Mouse (Mus musculus): ENCODE data around the gene Prg3. TPM values are rescaled to one million over a fixed set of nuclear protein-coding genes. Genes with fewer than 3 reads are reported as not detected.

Gene Prg3
- polyA plus RNA-seq, 1 experiment from 2014 or later = not detected

DNA sequence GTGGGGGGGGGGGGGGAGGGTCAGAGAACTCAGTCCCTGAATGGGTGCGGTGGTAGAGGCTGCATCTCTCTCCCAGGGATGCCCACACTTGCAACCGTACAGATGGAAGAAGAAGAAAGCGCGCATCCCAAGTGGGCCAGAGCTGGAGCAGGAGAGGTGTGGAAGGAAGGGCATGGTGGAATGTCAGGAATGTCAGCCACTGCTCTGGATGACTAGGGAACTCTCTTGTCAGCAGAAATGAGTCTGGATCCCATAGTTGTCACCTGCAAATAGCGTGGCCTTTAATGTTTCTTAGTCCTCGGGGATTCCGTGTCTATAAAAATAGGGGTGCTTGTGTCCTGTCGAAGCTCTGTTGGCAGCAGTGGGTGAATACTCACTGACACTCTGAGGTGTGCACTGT is 14.6 kb downstream of the Prg3 start:
- no peak overlapping the region for H3K4me2 ChIP-seq (replicated peaks)
- H3K27me3 ChIP-seq = no peaks in the 10 kb centered on the region
- no peak overlapping the region for H3K27ac ChIP-seq
- ATAC-seq (ENCODE audit: low FRiP score) = no peak
- whole genome bisulfite sequencing = 77% methylated on average over 8 of the region's 8 CpGs
- no peaks in the 10 kb centered on the region for H3K9me3 ChIP-seq (replicated peaks)
- H3K4me1 ChIP-seq = no peaks in the 10 kb centered on the region
- no peaks in the 10 kb centered on the region for H3K36me3 ChIP-seq
- H3K9ac ChIP-seq = no peak overlapping the region
- H3K4me3 ChIP-seq = no peak overlapping the region

DNA sequence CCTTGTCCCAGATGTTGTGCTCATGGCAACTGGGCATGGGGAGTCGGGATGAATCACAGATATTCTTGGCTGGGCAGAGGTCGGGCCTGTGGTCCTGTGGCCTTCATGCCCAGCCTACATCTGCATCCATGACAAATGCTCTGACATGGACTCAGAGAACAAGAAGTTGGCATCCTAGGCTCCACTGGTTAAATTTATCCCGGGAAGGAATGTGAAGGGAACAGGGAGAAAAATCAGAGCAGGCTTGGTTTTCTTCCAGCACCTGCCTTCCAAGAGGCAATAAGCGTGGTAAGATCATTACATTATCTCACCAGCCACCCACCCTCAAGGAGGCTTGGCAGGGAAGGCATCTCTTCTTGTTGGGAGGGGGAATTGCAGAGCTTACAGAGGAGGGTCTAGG is 16.3 kb downstream of the Prg3 start:
- no peak for ATAC-seq (ENCODE audit: low FRiP score)
- Histone ChIP-seq H3K4me3 (no peak overlapping the region), H3K4me2 (replicated peaks) (no peak overlapping the region), H3K4me1 (no peaks in the 10 kb centered on the region), H3K27ac (no peak overlapping the region), H3K9ac (no peak overlapping the region), H3K27me3 (no peaks in the 10 kb centered on the region), H3K9me3 (replicated peaks) (no peaks in the 10 kb centered on the region), H3K36me3 (no peaks in the 10 kb centered on the region)
- WGBS = 83% methylated on average over 4 of the region's 4 CpGs

- WGBS = 85% methylated on average over 7 of the region's 7 CpGs
- Histone ChIP-seq H3K9me3 (replicated peaks) (no peaks in the 10 kb centered on the region), H3K9ac (no peak overlapping the region), H3K4me1 (no peaks in the 10 kb centered on the region), H3K4me2 (replicated peaks) (no peak overlapping the region), H3K27ac (no peak overlapping the region), H3K4me3 (no peak overlapping the region), H3K36me3 (no peaks in the 10 kb centered on the region), H3K27me3 (no peaks in the 10 kb centered on the region)
- ATAC-seq (ENCODE audit: low FRiP score) = no peak
These were observed 18.6 kb downstream of the Prg3 start for GRCm38 (mm10) chr2:85006600-85006999.

DNA sequence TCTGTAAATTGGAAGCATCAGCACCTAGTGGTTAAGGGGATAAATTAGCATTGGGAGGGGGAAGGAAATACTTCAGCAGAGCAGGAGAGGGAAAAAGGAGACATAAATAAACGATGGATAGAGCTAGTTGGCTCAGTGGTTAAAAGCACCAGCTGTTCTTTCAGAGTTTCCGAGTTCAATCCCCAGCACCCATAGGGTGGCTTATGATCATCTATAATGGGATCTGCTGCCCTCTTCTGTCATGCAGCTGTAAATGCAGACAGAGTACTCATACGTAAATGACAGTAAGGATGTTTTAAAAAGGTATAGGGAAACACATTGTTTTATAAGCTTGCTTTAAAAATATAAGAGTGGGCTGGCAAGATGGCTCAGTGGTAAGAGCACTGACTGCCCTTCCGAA is 19.7 kb downstream of the Prg3 start:
- H3K4me2 ChIP-seq (replicated peaks) = no peak overlapping the region
- ATAC-seq (ENCODE audit: low FRiP score) = no peak
- H3K9me3 ChIP-seq (replicated peaks) = no peaks in the 10 kb centered on the region
- H3K27me3 ChIP-seq = no peaks in the 10 kb centered on the region
- H3K4me3 ChIP-seq = no peak overlapping the region
- no peaks in the 10 kb centered on the region for H3K4me1 ChIP-seq
- H3K27ac ChIP-seq = no peak overlapping the region
- H3K9ac ChIP-seq = no peak overlapping the region
- 24% methylated on average over 4 of the region's 4 CpGs for WGBS
- no peaks in the 10 kb centered on the region for H3K36me3 ChIP-seq

DNA sequence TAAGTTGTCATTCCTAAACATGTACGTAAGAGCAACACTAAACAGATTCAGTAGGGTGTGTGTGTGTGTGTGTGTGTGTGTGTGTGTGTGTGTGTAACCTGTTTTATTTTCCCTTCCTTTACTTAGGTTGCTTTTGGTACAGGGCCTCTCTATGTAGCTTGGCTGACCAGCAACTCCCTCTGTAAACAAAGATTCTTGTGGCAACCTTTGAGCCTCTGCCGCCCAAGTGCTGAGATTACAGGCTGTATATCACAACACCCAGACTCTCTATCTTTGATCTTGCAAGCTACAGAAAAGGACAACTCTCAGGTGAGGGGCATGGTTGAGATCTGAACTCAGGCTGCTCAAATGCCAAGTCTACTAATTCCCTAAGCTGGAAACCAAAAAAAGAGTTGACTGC is 21.2 kb downstream of the Prg3 start:
- no peak for ATAC-seq (ENCODE audit: low FRiP score)
- H3K27me3 ChIP-seq = no peaks in the 10 kb centered on the region
- H3K4me1 ChIP-seq = no peaks in the 10 kb centered on the region
- H3K9ac ChIP-seq = no peak overlapping the region
- H3K9me3 ChIP-seq (replicated peaks) = no peaks in the 10 kb centered on the region
- no peak overlapping the region for H3K4me2 ChIP-seq (replicated peaks)
- H3K36me3 ChIP-seq = no peaks in the 10 kb centered on the region
- 90% methylated on average over 2 of the region's 2 CpGs for WGBS
- H3K27ac ChIP-seq = no peak overlapping the region
- H3K4me3 ChIP-seq = no peak overlapping the region

DNA sequence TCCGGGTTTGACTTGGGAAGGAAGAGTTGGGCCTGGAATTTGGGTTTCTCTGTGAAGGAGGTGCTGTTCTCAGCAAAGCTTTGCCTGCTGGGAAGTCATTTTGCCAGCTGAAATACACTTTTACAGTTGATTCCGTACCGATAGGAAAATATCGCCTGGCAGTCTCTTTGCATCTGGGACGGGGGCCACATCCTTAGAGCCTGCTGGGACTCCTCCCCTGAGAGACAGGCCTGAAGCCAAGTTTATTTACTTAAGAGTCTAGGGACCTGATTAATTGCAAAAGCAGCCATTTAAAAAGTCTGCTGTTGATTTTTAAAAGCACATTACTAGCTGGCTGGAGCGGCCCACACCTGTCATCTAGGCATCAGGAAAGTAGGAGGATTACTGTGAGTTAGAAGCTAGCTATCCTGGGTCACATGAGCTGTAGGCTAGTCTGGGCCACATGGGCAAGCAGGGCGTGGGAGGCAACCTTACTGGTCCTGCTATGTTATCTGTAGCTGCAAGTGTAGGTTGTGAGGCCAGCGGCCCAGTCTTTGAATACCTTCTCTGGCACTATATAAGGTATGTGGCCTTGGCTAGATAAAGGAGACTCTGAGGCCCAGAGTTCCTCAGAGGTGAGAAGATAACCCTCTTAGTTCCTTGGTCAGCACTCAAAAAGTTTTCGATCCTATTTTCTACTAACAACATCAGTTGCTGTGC is 24.0 kb downstream of the Prg3 start:
- WGBS = 75% methylated on average over 9 of the region's 9 CpGs
- no peaks in the 10 kb centered on the region for H3K4me1 ChIP-seq
- H3K4me2 ChIP-seq (replicated peaks) = no peak overlapping the region
- H3K9me3 ChIP-seq (replicated peaks) = no peaks in the 10 kb centered on the region
- no peak for ATAC-seq (ENCODE audit: low FRiP score)
- H3K4me3 ChIP-seq = no peak overlapping the region
- no peak overlapping the region for H3K9ac ChIP-seq
- no peak overlapping the region for H3K27ac ChIP-seq
- no peaks in the 10 kb centered on the region for H3K27me3 ChIP-seq
- no peaks in the 10 kb centered on the region for H3K36me3 ChIP-seq

DNA sequence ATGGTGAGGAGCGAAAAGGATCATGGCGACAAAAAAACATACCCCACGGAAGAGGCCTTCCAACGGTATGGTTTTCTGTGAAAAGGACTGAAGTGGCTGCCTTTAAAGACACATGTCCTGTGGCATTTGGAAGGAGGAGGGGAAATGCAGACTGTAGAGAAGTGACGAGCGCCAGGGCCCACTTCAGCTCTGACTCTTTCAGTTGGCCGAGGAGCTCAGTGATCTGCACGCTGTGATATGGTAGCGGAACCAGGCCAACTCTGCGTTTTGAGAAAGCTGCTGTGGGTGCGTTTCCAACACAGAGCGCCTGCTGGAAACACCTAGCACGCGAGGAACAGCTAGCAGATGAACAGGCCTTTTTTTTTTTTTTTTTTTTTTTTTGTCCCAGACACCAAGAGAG is 24.7 kb downstream of the Prg3 start:
- no peak for ATAC-seq (ENCODE audit: low FRiP score)
- 87% methylated on average over 14 of the region's 14 CpGs for WGBS
- H3K27ac ChIP-seq = no peak overlapping the region

DNA sequence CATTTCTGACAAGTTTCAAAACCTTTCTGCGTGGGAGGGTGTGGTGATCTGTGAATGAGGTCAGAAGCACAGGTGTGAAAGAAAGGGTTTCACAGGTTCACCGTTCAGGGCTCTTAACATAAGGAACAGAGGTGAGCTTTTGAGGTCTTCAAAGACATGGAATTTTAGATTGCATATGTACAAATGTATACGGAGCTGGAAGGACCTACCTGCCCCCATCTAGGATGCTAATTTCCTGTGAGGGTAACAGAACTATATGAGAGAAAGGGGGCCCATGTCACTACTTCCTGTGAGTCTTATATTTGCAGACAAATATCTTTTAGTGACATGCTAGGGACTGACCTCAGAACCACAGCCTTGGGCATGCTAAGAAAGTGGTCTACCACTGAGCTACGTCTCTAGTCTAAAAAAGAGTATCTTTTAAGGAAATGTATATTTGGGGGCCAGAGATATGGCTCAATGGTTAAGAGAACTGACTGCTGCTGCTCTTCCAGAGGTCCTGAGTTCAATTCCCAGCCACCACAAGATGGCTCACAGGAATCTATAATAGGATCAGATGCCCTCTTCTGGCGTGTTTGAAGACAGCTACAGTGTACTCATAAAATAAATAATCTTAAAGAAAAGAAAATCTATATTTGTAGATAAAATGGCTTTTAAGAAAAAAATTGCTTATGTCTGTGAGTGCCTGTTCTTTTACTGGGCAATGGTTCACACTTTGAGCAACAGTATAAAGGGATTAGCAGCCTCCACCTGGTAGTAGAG is 26.0 kb downstream of the Prg3 start:
- no peaks in the 10 kb centered on the region for H3K27me3 ChIP-seq
- no peak overlapping the region for H3K4me2 ChIP-seq (replicated peaks)
- H3K36me3 ChIP-seq = no peaks in the 10 kb centered on the region
- no peak overlapping the region for H3K9ac ChIP-seq
- H3K4me1 ChIP-seq = no peaks in the 10 kb centered on the region
- ATAC-seq (ENCODE audit: low FRiP score) = no peak
- 82% methylated on average over 5 of the region's 5 CpGs for WGBS
- no peak overlapping the region for H3K4me3 ChIP-seq
- no peak overlapping the region for H3K27ac ChIP-seq
- H3K9me3 ChIP-seq (replicated peaks) = no peaks in the 10 kb centered on the region

More for the DNA sequence above, 24.7 kb downstream of the Prg3 start:
- H3K4me3 ChIP-seq = no peak overlapping the region
- H3K9me3 ChIP-seq (replicated peaks) = no peaks in the 10 kb centered on the region
- no peaks in the 10 kb centered on the region for H3K36me3 ChIP-seq
- no peak overlapping the region for H3K9ac ChIP-seq
- H3K4me2 ChIP-seq (replicated peaks) = no peak overlapping the region
- no peaks in the 10 kb centered on the region for H3K27me3 ChIP-seq
- H3K4me1 ChIP-seq = no peaks in the 10 kb centered on the region

- Histone ChIP-seq H3K4me3 (no peak overlapping the region), H3K9ac (no peak overlapping the region), H3K4me2 (replicated peaks) (no peak overlapping the region), H3K4me1 (no peaks in the 10 kb centered on the region), H3K27me3 (no peaks in the 10 kb centered on the region), H3K36me3 (no peaks in the 10 kb centered on the region), H3K9me3 (replicated peaks) (no peaks in the 10 kb centered on the region), H3K27ac (no peak overlapping the region)
- ATAC-seq (ENCODE audit: low FRiP score) = no peak
- WGBS = 73% methylated on average over 3 of the region's 3 CpGs
These were observed 26.6 kb downstream of the Prg3 start for GRCm38 (mm10) chr2:85014588-85014982.

- H3K9me3 ChIP-seq (replicated peaks) = no peaks in the 10 kb centered on the region
- H3K4me1 ChIP-seq = no peaks in the 10 kb centered on the region
- no peak overlapping the region for H3K4me2 ChIP-seq (replicated peaks)
- no peaks in the 10 kb centered on the region for H3K36me3 ChIP-seq
- H3K27ac ChIP-seq = no peak overlapping the region
- no peaks in the 10 kb centered on the region for H3K27me3 ChIP-seq
- 17% methylated on average over 4 of the region's 4 CpGs for WGBS
- H3K4me3 ChIP-seq = no peak overlapping the region
- ATAC-seq (ENCODE audit: low FRiP score) = no peak
- H3K9ac ChIP-seq = no peak overlapping the region
These were observed 34.0 kb downstream of the Prg3 start for GRCm38 (mm10) chr2:85022043-85022442.

DNA sequence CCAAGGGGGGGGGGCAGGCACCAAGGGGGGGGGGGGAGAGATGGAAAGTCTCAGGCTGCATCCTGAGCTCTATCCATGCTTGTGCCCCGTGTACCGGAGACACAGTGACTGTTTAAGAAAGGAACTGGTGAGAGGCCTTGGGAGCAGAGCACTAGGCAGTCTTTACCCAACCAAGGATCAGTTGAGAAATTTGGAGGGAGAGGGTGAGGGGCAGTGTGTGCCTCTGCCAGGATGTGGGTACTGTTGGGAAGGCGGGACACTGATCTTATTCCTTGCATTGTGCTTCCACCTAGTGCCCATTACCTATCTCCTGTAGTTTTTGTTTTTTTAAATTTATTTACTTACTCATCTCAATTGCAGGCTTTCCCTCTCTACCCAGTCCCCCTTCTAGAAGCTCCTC is 38.2 kb downstream of the Prg3 start:
- no peak for ATAC-seq (ENCODE audit: low FRiP score)
- no peak overlapping the region for H3K9ac ChIP-seq
- 88% methylated on average over 3 of the region's 3 CpGs for WGBS
- H3K4me1 ChIP-seq = no peaks in the 10 kb centered on the region
- H3K4me3 ChIP-seq = no peak overlapping the region
- no peaks in the 10 kb centered on the region for H3K27me3 ChIP-seq
- no peak overlapping the region for H3K4me2 ChIP-seq (replicated peaks)
- H3K36me3 ChIP-seq = no peaks in the 10 kb centered on the region
- H3K9me3 ChIP-seq (replicated peaks) = no peaks in the 10 kb centered on the region
- H3K27ac ChIP-seq = no peak overlapping the region

GRCm38 (mm10) chr2:85027281-85027680 is 39.3 kb downstream of the Prg3 start:
- Histone ChIP-seq H3K27me3 (no peaks in the 10 kb centered on the region), H3K36me3 (no peaks in the 10 kb centered on the region), H3K27ac (no peak overlapping the region), H3K4me3 (no peak overlapping the region), H3K4me1 (no peaks in the 10 kb centered on the region), H3K9me3 (replicated peaks) (no peaks in the 10 kb centered on the region), H3K9ac (no peak overlapping the region), H3K4me2 (replicated peaks) (no peak overlapping the region)
- 73% methylated on average over 5 of the region's 5 CpGs for WGBS
- no peak for ATAC-seq (ENCODE audit: low FRiP score)

GRCm38 (mm10) chr2:85029897-85030296 is 41.9 kb downstream of the Prg3 start:
- H3K27ac ChIP-seq = no peak overlapping the region
- no peaks in the 10 kb centered on the region for H3K9me3 ChIP-seq (replicated peaks)
- H3K27me3 ChIP-seq = no peaks in the 10 kb centered on the region
- no peaks in the 10 kb centered on the region for H3K36me3 ChIP-seq
- no peak overlapping the region for H3K9ac ChIP-seq
- no peak overlapping the region for H3K4me3 ChIP-seq
- 65% methylated on average over 6 of the region's 6 CpGs for WGBS
- ATAC-seq (ENCODE audit: low FRiP score) = no peak
- no peak overlapping the region for H3K4me2 ChIP-seq (replicated peaks)
- H3K4me1 ChIP-seq = no peaks in the 10 kb centered on the region

All from hindbrain, embryonic 12.5 days (tissue).